Mouse (Mus musculus) heart, postnatal 10 days (tissue): ENCODE data around the gene Pde7b. TPM values are rescaled to one million over a fixed set of nuclear protein-coding genes. Genes with fewer than 3 reads are reported as not detected.
A peak's percentile ranks its signal among the peaks of the same experiment; 100 is the strongest.
"Not testable (repeated sequence)": the region's sequence is repeated elsewhere in the genome, so short reads cannot be mapped to it uniquely, and the experiment has no call there.

Experiments used
- DNase-seq, 2 experiments: peaks; one replicate each; pipeline ENCODE4 v3.0.0; 2021
- intact Hi-C: fragments of 180-260 bp; cut with DNase I; formaldehyde crosslinking; loops from one replicate; pipeline ENCODE4 v1.15.1; 2025
- total RNA-seq, 2 experiments: library from RNA; stranded (reverse); gene quantifications; 2 replicates each; pipeline ENCODE4 v1.2.3; 2021

Gene Pde7b
- total RNA-seq, 2 experiments from 2014 or later, result 43.1 to 50.5 TPM

- intact Hi-C loops, result no loop called here
Measured at GRCm38 (mm10) chr10:20556477-20556876, 168.4 kb downstream of the Pde7b start.

GRCm38 (mm10) chr10:20551341-20551740, 173.5 kb downstream of the Pde7b start:
- intact Hi-C loops, result loop anchor here (2.0 kb wide), 1 partner anchor 39 kb away; no protein-coding TSS in a partner anchor

More at GRCm38 (mm10) chr10:20556477-20556876, 168.4 kb downstream of the Pde7b start:
- no peak for DNase-seq

GRCm38 (mm10) chr10:20550771-20551170, 174.1 kb downstream of the Pde7b start:
- DNase-seq, result peak; percentile 63 to 66
- intact Hi-C loops, result loop anchor here (2.0 kb wide), 1 partner anchor 40 kb away; no protein-coding TSS in a partner anchor

More at GRCm38 (mm10) chr10:20551341-20551740, 173.5 kb downstream of the Pde7b start:
- DNase-seq, result no peak

- intact Hi-C loops, result loop anchor here (2.0 kb wide), 1 partner anchor 41 kb away; no protein-coding TSS in a partner anchor
- DNase-seq, result no peak
Measured at GRCm38 (mm10) chr10:20550161-20550560, 174.7 kb downstream of the Pde7b start.

GRCm38 (mm10) chr10:20548833-20549710, 175.8 kb downstream of the Pde7b start:
- intact Hi-C loops, result loop anchor here (5.0 to 10.0 kb wide), 3 partner anchors 57 to 173 kb away; no protein-coding TSS in a partner anchor
- DNase-seq, result peak; percentile 53 to 56

GRCm38 (mm10) chr10:20547951-20548551, 176.8 kb downstream of the Pde7b start:
- peak; percentile 72 for DNase-seq
- intact Hi-C loops, result loop anchor here (5.0 to 10.0 kb wide), 3 partner anchors 56 to 174 kb away; no protein-coding TSS in a partner anchor

GRCm38 (mm10) chr10:20543121-20543520, 181.8 kb downstream of the Pde7b start:
- intact Hi-C loops, result loop anchor here (10.0 kb wide), 1 partner anchor 138 kb away; no protein-coding TSS in a partner anchor
- no peak for DNase-seq

GRCm38 (mm10) chr10:20533811-20534210, 191.1 kb downstream of the Pde7b start:
- intact Hi-C loops, result no loop called here

GRCm38 (mm10) chr10:20531921-20532320, 193.0 kb downstream of the Pde7b start:
- DNase-seq, result no peak
- intact Hi-C loops, result no loop called here

More at GRCm38 (mm10) chr10:20533811-20534210, 191.1 kb downstream of the Pde7b start:
- DNase-seq, result peak in 1 of 2 experiments; percentile 10

GRCm38 (mm10) chr10:20528544-20529411, 196.1 kb downstream of the Pde7b start:
- no peak for DNase-seq
- intact Hi-C loops, result no loop called here

- intact Hi-C loops, result no loop called here
Measured at GRCm38 (mm10) chr10:20527737-20528136, 197.1 kb downstream of the Pde7b start.

GRCm38 (mm10) chr10:20518529-20518889, 206.4 kb downstream of the Pde7b start:
- no peak for DNase-seq
- intact Hi-C loops, result no loop called here

More at GRCm38 (mm10) chr10:20527737-20528136, 197.1 kb downstream of the Pde7b start:
- no peak for DNase-seq

GRCm38 (mm10) chr10:20517756-20518528, 206.9 kb downstream of the Pde7b start:
- intact Hi-C loops, DNase-seq: not testable (repeated sequence)

GRCm38 (mm10) chr10:20513891-20514290, 211.0 kb downstream of the Pde7b start:
- no peak for DNase-seq
- intact Hi-C loops, result no loop called here

GRCm38 (mm10) chr10:20513461-20513860, 211.4 kb downstream of the Pde7b start:
- intact Hi-C loops, result no loop called here
- DNase-seq, result peak in 1 of 2 experiments; percentile 60

GRCm38 (mm10) chr10:20509819-20510218, 215.1 kb downstream of the Pde7b start:
- peak; percentile 49 to 55 for DNase-seq
- intact Hi-C loops, result loop anchor here (5.0 kb wide), 1 partner anchor 103 kb away; no protein-coding TSS in a partner anchor

- intact Hi-C loops, result loop anchor here (5.0 kb wide), 1 partner anchor 101 kb away; no protein-coding TSS in a partner anchor
- no peak for DNase-seq
Measured at GRCm38 (mm10) chr10:20508497-20508896, 216.4 kb downstream of the Pde7b start.

- intact Hi-C loops, result loop anchor here (5.0 kb wide), 1 partner anchor 101 kb away; no protein-coding TSS in a partner anchor
- peak; percentile 53 to 54 for DNase-seq
Measured at GRCm38 (mm10) chr10:20507732-20508412, 217.0 kb downstream of the Pde7b start.
